Mouse (Mus musculus) left cerebral cortex, adult 2 months (tissue): ENCODE measurements around the gene Slc26a5. TPM values are rescaled to one million over a fixed set of nuclear protein-coding genes. Genes with fewer than 3 reads are reported as not detected.

Experiments
- DNase-seq, 2 experiments: peaks; one replicate each; pipeline ENCODE4 v3.0.0; 2021 to 2022; ENCODE audit warnings: low spot score in 2 of 2, mixed read lengths in 1 of 2; ENCODE audit errors: extremely low spot score in 1 of 2
- H3K27ac ChIP-seq: fragments of 200-600 bp; 2 replicates; pipeline ENCODE4 v1.8.1; 2022
- H3K4me3 ChIP-seq: fragments of 200-600 bp; 2 replicates; pipeline ENCODE4 v1.8.1; 2022
- CTCF ChIP-seq: fragments of 200-600 bp; IDR thresholded peaks from 2 replicates; pipeline ENCODE4 v1.8.1; 2022; ENCODE audit warnings: antibody characterized with exemption, mild to moderate bottlenecking, moderate library complexity
- intact Hi-C: fragments of 180-260 bp; cut with DNase I; formaldehyde crosslinking; loops from one replicate; pipeline ENCODE4 v1.15.1; 2025
- total RNA-seq, 2 experiments: library from RNA; stranded (reverse); gene quantifications; 2 replicates each; pipeline ENCODE4 v1.2.3; 2021

The Slc26a5 gene
- total RNA-seq, 2 experiments from 2014 or later, result 0.37 to 1.1 TPM

DNA sequence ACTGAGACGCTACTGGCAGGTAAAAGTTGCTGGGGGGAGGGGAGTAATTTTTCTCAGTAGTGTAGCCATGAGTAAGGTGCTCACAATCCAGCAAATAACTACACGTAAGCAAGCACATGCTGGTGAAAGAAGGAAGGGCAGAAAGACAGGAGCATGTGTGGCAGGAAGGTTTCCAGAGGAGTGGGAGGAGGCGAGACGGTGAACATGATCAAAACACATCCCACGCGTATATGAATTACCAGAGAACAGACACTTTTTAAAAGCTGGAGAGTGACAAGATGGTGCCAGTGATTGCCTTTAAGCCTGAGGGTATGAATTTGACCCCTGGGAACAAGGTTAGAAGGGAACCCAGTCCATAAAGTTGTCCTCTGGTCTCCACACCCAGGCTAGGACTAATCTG, 95.6 kb downstream of the Slc26a5 start:
- TF ChIP-seq CTCF, result no peak
- DNase-seq, result no peak
- intact Hi-C loops, result loop anchor here (2.0 kb wide), 1 partner anchor 35 kb away; no protein-coding TSS in a partner anchor

DNA sequence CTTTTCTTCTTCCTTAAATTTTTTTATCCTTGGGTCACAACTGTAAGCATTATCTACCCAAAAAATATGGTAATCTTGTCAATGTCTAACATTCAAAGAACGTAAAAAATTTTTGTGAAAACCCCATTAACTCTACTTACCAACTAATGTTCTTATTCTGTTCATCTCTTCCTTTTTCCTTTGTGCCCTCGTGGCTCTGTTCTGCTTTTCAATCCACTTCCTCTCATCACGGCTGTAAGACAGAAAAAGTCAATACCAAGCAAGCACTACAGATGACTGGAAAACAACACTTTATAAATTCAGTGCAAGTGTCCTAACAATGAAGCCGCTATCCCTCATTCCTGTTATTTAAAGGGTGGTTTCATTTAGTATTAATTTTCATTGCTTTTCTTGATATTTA, 96.9 kb downstream of the Slc26a5 start:
- Histone ChIP-seq H3K27ac (no peak overlapping the region), H3K4me3 (no peak overlapping the region)
- no peak for TF ChIP-seq CTCF
- no peak for DNase-seq
- intact Hi-C loops, result loop anchor here (2.0 kb wide), 1 partner anchor 36 kb away; no protein-coding TSS in a partner anchor

More for the DNA sequence above, 95.6 kb downstream of the Slc26a5 start:
- Histone ChIP-seq H3K27ac (no peak overlapping the region), H3K4me3 (no peak overlapping the region)

Other genes starting within 250 kb of the Slc26a5 start
- under 1 TPM; 0.18 to 0.19 TPM for gene Fbxl13, start 220.0 kb downstream of the Slc26a5 start, total RNA-seq
- gene Armc10, start 219.8 kb downstream of the Slc26a5 start, total RNA-seq, result 10 to 100 TPM; 19.2 to 20.9 TPM
- gene Napepld, start 164.2 kb downstream of the Slc26a5 start, total RNA-seq, result 10 to 100 TPM; 13.5 to 15.5 TPM
- 10 to 100 TPM; 66.8 to 68.7 TPM for gene Pmpcb, start 128.5 kb downstream of the Slc26a5 start, total RNA-seq
- gene Dnajc2, start 80.4 kb downstream of the Slc26a5 start, total RNA-seq, result 10 to 100 TPM; 34.4 to 34.9 TPM
- 100 to 1,000 TPM; 105 to 113 TPM for gene Psmc2, start 80.3 kb downstream of the Slc26a5 start, total RNA-seq